ENCODE assay signal across 9 mouse cellular contexts in the genomic region with DNA sequence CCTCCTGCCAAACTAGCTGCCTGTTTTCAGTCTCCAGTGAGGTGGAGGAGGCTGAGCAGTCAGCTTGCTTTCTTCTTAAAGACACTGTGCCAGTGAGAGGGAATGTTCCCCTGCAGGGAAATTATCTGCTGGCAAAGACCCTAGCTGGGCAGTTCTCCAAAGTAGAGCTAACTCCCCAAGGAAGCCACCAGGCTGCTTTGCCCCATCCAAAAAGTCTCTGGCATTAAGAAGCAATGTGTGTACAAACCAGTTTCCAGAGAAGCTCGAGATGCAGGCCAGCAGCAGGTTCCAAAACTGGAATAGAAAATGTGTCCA.
DNase-seq lines count a peak whose midpoint lies in the region; ATAC-seq and TF ChIP-seq lines count a peak whose summit lies in the region.
"Had no signal": no experiment of that assay in that cellular context is flagged by ENCODE, and none has a peak within 500 bp of the region (broad histone marks: within the 10 kb centered on the region; RNA-seq: fewer than 3 reads in every experiment).

No protein-coding gene starts in this region.

- H3K4me3 ChIP-seq in lung, embryonic 14.5 days (ENCODE audit: low read depth, low read length) = no peak overlapping the region
- no peak overlapping the region for H3K4me3 ChIP-seq in lung, adult 2 months (replicated peaks; ENCODE audit: extremely low read depth, low read depth, low read length)
- H3K4me3 ChIP-seq in heart, embryonic 15.5 days = no peak overlapping the region
- H3K4me3 ChIP-seq: neural tube, embryonic 13.5 days had no signal

- H3K27me3 ChIP-seq in lung, embryonic 14.5 days (ENCODE audit: insufficient read depth, low read length) = no peaks in the 10 kb centered on the region
- no peaks in the 10 kb centered on the region for H3K27me3 ChIP-seq in heart, embryonic 15.5 days
- H3K27me3 ChIP-seq: neural tube, embryonic 13.5 days had no signal

- TF ChIP-seq CTCF in lung, embryonic 14.5 days (IDR thresholded peaks at IDR 0.05; ENCODE audit: low read depth) = no peak
- no peak for TF ChIP-seq CTCF in lung, adult 2 months (IDR thresholded peaks at IDR 0.05; ENCODE audit: insufficient read depth, low read length)

- H3K9ac ChIP-seq in lung, embryonic 14.5 days = no peak overlapping the region
- H3K9ac ChIP-seq in heart, embryonic 15.5 days = no peak overlapping the region
- H3K9ac ChIP-seq: neural tube, embryonic 13.5 days had no signal

- peak; percentile 61 for DNase-seq in lung, embryonic 14.5 days
- DNase-seq in lung, adult 2 months = no peak
- DNase-seq in cerebellum, postnatal 4 days (ENCODE audit: low spot score in 2 of 2) = peak; percentile 50 to 84
- peak; percentile 85 to 87 for DNase-seq in left cerebral cortex, postnatal 14 days (ENCODE audit: low spot score in 2 of 2)
- peak; percentile 86 for DNase-seq in right cerebral cortex, postnatal 25 days
- no peak for DNase-seq in kidney, adult 18-20 months

- 24% methylated on average over 1 of the region's 1 CpGs for WGBS in lung, embryonic 14.5 days
- 40% methylated on average over 1 of the region's 1 CpGs for WGBS in lung, adult 2 months
- WGBS in heart, embryonic 15.5 days = 37% methylated on average over 1 of the region's 1 CpGs

- no peak overlapping the region for H3K4me2 ChIP-seq in lung, embryonic 14.5 days
- no peak overlapping the region for H3K4me2 ChIP-seq in heart, embryonic 15.5 days
- H3K4me2 ChIP-seq: neural tube, embryonic 13.5 days had no signal

- no peak for TF ChIP-seq POLR2A in lung, adult 2 months (IDR thresholded peaks at IDR 0.05; ENCODE audit: borderline replicate concordance, extremely low read depth, low read depth, low read length)

- H3K9me3 ChIP-seq in lung, embryonic 14.5 days (ENCODE audit: low read depth, low read length) = no peaks in the 10 kb centered on the region
- H3K9me3 ChIP-seq in heart, embryonic 15.5 days (replicated peaks) = no peaks in the 10 kb centered on the region
- H3K9me3 ChIP-seq: neural tube, embryonic 13.5 days had no signal

- intact Hi-C loops in left cerebral cortex, postnatal 14 days (cut with DNase I) = no loop called here

- no peak for ATAC-seq in lung, embryonic 14.5 days (ENCODE audit: insufficient read depth)
- ATAC-seq in heart, embryonic 15.5 days (replicated peaks; ENCODE audit: insufficient number of reproducible peaks, insufficient read depth, low FRiP score, low read depth) = peak; percentile 62; the same call in 1 of the 2 replicates
- ATAC-seq in megakaryocyte progenitor cell, adult 5-6 weeks (replicated peaks; ENCODE audit: poor library complexity) = no peak

- no peaks in the 10 kb centered on the region for H3K36me3 ChIP-seq in lung, embryonic 14.5 days (ENCODE audit: insufficient read depth)
- no peaks in the 10 kb centered on the region for H3K36me3 ChIP-seq in heart, embryonic 15.5 days
- H3K36me3 ChIP-seq: neural tube, embryonic 13.5 days had no signal

- H3K4me1 ChIP-seq in lung, embryonic 14.5 days (ENCODE audit: insufficient read depth) = no peaks in the 10 kb centered on the region
- H3K4me1 ChIP-seq in lung, adult 2 months (ENCODE audit: control insufficient read depth, insufficient read depth, low read length) = no peaks in the 10 kb centered on the region
- H3K4me1 ChIP-seq in heart, embryonic 15.5 days (replicated peaks) = peaks cover 22% of the 10 kb centered on the region
- H3K4me1 ChIP-seq: neural tube, embryonic 13.5 days had no signal

- H3K27ac ChIP-seq in lung, embryonic 14.5 days (ENCODE audit: low read depth) = no peak overlapping the region
- H3K27ac ChIP-seq in heart, embryonic 15.5 days = peak overlapping the region; percentile 31
- H3K27ac ChIP-seq: neural tube, embryonic 13.5 days had no signal

Comparison
In these comparisons a context has a peak if more than half of its experiments do, and no peak if none do; other contexts are left out.
1. DNase-seq: peak in lung, embryonic 14.5 days (single experiment), cerebellum, postnatal 4 days (2 of 2), left cerebral cortex, postnatal 14 days (2 of 2) and right cerebral cortex, postnatal 25 days (single experiment); none in lung, adult 2 months (single experiment) and kidney, adult 18-20 months (single experiment).